Mouse (Mus musculus) urinary bladder, postnatal 10 days (tissue): ENCODE results near the gene Spesp1.

Source experiments
- DNase-seq: peaks from one replicate; pipeline ENCODE4 v3.0.0; 2022; ENCODE audit warnings: low spot score

The Spesp1 gene

GRCm38 (mm10) chr9:62281991-62282390 lies at the start of gene Spesp1:
Gene Spesp1 (minus strand): TSS chr9:62282208.
- no peak for DNase-seq

DNA sequence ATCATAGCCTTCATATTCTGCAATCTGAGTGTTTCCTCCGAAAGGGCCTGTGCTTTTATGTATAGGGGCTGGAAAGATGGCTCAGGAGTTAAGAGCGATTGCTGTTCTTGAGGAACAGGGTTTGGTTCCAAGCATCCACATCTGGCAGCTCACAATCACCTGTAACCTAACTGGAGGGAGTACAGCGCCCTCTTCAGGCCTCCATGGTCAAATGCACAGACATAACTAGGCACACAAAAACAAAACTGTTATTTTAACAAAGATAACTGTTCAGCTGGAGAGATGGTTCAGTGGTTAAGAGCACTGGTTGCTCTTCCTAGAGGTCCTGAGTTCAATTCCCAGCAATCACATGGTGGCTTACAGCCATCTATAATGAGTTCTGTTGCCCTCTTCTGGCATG lies 44.0 kb upstream of the Spesp1 start:
- no peak for DNase-seq

DNA sequence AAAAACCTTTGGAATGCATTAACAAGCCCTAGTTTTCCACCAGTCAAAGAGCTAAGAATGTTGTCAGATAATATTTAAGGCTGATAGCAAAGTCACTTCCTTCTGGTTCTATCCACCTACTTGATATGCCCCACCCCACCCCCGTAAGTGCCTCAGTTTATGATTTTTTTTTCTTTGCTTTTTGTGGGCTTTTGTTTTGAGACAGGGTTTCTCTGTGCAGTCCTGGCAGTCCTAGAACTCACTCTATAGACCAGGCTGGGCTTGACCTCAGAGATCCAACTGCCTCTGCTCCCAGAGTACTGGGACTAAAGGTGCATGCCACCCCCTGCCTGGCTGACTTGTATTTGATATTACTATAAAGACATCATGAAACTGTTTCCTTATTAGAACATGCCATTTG lies 41.8 kb upstream of the Spesp1 start:
- no peak for DNase-seq

DNA sequence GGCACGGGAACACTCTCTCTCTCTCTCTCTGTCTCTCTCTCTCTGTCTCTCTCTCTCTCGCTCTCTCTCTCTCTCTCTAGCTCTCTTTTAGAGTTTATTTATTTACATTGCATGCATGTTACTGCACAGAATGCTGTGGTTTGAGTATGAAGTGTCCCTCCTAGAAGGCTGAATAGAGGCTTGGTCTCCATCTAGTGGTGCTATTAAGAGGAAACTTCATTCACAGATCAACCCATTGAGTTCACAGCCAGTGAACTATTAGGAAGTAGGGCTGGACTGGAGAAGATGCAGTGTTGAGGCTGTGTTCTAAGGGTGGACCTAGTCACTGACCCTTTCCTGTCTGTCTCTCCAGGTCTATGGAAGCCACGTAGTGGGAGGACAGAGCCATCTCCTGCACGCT lies 36.7 kb upstream of the Spesp1 start:
- DNase-seq: no peak

- no peak for DNase-seq
Observed at GRCm38 (mm10) chr9:62315556-62315955, 33.5 kb upstream of the Spesp1 start.

DNA sequence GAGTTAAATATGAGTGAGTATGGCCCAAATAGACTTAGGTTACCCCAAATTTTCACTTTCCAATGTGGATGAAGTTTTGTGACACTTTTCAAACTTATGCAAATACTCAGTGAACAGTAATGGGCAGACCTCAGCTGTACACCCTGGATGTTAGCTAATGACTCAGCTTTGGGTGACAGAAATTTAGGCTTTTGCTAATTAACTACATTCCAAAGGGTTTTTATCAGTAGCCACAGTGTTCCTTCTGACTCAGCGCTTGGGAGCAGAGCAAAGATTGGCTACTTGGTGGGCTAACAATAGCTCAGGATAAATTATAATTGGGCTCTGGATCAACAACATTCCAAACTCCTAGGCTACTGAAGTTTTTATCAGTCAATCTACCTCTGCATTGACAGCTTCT lies 14.9 kb upstream of the Spesp1 start:
- DNase-seq: no peak

GRCm38 (mm10) chr9:62295006-62295698 lies 13.1 kb upstream of the Spesp1 start:
- DNase-seq: peak; percentile 47

DNA sequence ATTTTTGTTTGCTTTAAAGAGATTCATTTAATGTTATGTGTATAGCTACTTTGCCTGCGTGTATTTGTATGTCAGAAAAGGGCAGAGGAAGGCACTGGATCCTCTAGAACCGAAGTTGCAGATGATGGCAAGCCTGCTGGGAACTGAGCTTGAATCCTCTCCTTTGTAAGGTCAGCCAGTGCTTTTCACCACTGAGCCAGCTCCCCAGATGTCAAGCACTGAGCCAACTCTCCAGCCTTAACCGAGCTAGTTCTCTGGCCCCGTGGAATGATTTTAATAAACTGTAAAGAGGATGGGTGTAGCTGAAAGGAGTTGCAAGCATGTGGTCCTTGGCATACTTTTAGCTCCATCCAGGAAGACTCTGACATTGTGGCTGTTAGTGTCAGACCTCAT lies 5.6 kb upstream of the Spesp1 start:
- no peak for DNase-seq

- no peak for DNase-seq
Observed at GRCm38 (mm10) chr9:62286967-62287632, 5.1 kb upstream of the Spesp1 start.

- DNase-seq: no peak
Observed at GRCm38 (mm10) chr9:62284266-62284665, 2.3 kb upstream of the Spesp1 start.

DNA sequence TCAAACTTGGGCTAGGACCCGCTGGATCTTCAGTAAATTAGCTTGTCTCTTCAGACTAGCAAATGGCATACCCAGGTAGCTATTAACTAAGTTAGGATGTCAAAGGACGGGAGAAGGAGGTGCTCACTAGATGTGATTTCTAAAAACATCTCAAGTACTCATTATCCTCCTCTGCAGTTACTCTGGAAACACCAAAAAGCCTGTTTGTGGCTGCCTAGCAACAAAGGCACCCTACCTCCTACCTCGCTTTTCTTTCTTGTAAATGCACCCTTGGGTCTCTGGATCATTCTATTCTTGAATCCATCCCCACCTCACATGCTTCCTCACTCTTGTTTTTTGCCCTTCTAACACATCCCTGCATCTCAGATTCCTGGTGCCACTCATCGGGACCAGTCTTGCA lies 5.1 kb downstream of the Spesp1 start:
- no peak for DNase-seq

GRCm38 (mm10) chr9:62270775-62271399 lies 11.1 kb downstream of the Spesp1 start:
- DNase-seq: no peak

DNA sequence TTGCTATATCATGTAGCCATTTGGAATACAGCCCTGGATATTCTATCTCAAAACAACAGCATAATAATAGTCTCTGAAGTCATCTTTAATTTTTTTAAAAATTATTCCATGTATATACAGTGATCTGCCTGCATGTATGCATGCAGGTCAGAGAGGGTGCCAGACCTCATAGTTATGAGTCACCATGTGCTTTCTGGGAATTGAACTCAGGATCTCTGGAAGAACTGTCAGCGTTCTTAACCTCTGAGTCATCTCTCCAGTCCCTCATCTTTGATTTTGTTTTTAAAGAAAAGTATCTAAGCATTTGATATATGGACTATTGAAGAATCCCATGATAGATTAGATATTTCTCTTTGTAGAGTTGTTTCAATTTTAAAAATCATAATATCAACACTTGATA lies 12.8 kb downstream of the Spesp1 start:
- no peak for DNase-seq

DNA sequence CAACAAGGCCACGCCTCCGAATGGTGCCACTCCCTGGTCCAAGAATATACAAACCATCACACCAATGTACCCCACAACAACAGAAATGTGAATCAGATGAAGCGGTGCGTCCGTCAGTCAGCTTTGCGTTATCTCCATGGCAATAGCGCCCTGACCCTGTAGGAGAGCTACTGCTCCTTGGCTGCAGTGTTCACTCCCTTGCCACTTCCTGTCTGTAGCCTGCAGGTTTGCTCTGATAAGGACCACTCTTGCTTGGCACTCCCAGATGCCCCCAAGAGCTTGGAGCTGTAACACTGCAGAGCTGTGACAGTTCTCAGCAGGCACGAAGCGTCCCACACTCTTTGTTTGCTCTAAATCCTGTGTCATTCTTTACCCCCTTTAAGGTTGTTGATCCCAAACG lies 16.7 kb downstream of the Spesp1 start:
- DNase-seq: no peak

DNA sequence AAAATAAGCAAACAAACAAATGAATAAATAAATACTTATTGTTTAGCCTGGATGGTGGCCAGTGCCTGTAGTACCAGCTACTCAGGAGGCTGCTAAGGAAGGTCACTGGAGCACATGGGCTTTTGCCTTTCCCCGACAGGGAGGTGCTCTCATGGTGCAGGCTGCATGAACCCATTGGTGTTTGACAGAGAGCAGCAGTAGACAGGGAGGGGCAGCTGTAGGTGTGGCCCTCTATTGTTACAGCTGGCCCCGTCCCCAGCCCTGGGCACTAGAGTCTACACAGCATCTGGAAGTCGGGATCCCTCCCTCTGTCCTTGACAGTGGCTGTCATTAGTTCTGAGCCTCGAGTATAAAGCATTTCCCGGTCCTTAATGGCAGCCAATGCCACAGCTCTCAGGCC lies 18.4 kb downstream of the Spesp1 start:
- DNase-seq: no peak

GRCm38 (mm10) chr9:62261406-62261805 lies 20.6 kb downstream of the Spesp1 start:
- no peak for DNase-seq

DNA sequence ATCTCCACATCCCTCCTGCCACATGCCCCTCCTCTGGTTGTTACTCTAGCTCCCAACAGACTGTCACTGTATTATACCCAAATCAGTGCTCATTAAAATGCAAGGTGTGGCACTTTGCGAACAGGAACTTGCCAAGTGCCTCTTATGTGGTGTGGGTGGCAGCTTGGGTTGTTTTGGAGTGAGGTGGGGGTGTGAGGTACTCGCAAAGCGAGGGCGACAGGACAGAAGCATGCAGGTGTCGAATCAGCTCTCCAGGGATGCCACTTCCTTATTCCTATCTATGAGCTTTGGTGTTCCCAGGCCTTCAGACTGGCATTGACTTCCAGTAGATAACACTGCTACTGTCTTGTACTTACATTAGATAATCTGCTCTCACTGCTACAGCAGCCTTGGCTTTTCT lies 21.0 kb downstream of the Spesp1 start:
- DNase-seq: no peak

DNA sequence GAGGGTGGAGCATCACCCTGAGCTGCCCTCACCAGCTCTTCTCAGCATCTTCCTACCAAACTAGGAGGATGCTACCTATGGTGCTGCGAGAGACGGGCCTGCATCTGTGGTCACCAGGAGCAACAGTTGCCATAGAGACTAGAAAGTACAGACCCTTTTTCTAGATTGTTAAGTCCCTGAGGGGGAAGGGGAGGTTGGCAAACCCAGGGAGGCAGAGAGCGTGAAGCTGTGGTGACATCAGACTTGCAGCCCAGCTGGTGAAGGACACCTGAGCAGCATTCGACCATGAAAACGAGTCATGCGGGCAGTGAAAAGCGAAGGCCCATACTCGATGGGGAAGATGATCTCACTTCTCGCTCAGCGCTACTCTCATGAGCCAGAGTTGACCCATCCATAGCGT lies 24.0 kb downstream of the Spesp1 start:
- DNase-seq: no peak

GRCm38 (mm10) chr9:62255896-62256576 lies 26.0 kb downstream of the Spesp1 start:
- no peak for DNase-seq

DNA sequence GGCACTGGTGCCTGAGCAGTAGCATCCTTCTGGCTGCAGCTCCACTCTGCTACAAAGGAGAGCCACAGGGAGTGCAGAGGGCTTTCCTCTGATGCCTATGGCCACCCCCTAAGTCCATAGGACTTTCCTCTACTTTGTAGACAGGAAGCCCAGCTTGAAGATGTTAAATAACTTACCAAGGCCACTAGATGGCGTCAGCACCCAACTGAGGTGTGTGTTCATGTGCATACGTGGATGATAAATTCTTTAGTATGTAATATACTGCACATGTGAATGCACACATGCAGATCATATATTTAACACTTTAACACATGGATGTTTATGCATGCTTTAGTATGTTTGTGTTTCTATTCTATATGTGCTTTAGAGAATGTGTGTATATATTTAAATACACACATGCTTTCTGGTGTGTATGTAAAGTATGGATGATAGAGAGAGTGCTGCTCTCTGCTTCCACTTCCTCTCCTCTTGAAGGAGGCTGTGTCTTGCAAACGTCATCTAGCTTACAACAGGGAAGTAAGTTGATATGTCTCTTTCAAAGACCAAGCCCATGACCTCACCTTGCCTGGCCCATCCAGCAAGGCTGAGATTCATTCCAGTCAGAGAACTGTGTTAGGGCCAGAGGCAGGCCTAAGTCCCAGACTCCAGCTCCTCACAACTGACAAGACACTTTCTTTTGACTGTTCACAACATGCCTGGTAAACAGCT lies 28.1 kb downstream of the Spesp1 start:
- DNase-seq: no peak

- DNase-seq: no peak
Observed at GRCm38 (mm10) chr9:62250296-62250695, 31.7 kb downstream of the Spesp1 start.

DNA sequence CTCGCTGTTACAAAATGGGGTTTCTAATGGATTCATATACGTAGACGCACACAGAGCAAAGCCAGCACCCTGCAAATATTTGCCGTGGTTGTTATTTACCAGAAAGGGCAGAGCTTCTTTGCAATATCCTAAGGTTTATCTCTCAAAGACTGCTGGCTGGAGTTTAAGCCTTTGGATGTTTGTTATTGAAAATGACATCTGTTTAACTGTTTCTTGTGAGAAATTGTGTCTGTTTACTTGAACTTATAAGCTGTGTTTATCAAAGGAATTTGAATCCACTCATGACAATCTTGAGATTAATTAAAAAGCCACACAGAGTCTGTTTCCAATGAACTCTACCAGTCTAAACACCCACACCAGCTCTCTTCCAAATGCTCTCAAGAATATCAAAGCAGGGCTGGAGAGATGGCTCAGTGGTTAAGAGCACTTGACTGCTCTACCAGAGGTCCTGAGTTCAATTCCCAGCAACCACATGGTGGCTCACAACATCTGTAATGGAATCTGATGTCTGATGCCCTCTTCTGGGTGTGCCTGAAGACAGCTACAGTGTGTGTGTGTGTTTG lies 35.5 kb downstream of the Spesp1 start:
- no peak for DNase-seq
